Mouse (Mus musculus) left cerebral cortex, adult 2 months (tissue): ENCODE data around the gene Eif1b. TPM values are rescaled to one million over a fixed set of nuclear protein-coding genes. Genes with fewer than 3 reads are reported as not detected.

Experiments
- DNase-seq, 2 experiments: peaks; one replicate each; pipeline ENCODE4 v3.0.0; 2021 to 2022; ENCODE audit warnings: low spot score in 2 of 2, mixed read lengths in 1 of 2; ENCODE audit errors: extremely low spot score in 1 of 2
- H3K27ac ChIP-seq: fragments of 200-600 bp; 2 replicates; pipeline ENCODE4 v1.8.1; 2022
- H3K4me3 ChIP-seq: fragments of 200-600 bp; 2 replicates; pipeline ENCODE4 v1.8.1; 2022
- CTCF ChIP-seq: fragments of 200-600 bp; IDR thresholded peaks from 2 replicates; pipeline ENCODE4 v1.8.1; 2022; ENCODE audit warnings: antibody characterized with exemption, mild to moderate bottlenecking, moderate library complexity
- intact Hi-C: fragments of 180-260 bp; cut with DNase I; formaldehyde crosslinking; loops from one replicate; pipeline ENCODE4 v1.15.1; 2025
- long read RNA-seq, 2 experiments: library from polyadenylated mRNA; stranded (forward); transcript quantifications; one replicate each; pipeline ENCODE4 v2.0.0; 2021; ENCODE audit warnings: borderline mapping rate in 2 of 2
- total RNA-seq, 2 experiments: library from RNA; stranded (reverse); gene quantifications; 2 replicates each; pipeline ENCODE4 v1.2.3; 2021

Gene Eif1b
- total RNA-seq: 100 to 1,000 TPM; 159 to 176 TPM
- long read RNA-seq, experiment 1, transcript Eif1b-201 (4 exons, 1,035 nt): major isoform, 68 of 73 reads
- long read RNA-seq, experiment 1, partial matches to known transcripts: 4 of 73 reads
- long read RNA-seq, experiment 1, other reads (novel, unspliced or antisense): 1 of 73 reads
- long read RNA-seq, experiment 2, transcript Eif1b-201 (4 exons, 1,035 nt): major isoform, 61 of 66 reads
- long read RNA-seq, experiment 2, partial matches to known transcripts: 1 of 66 reads
- long read RNA-seq, experiment 2, other reads (novel, unspliced or antisense): 4 of 66 reads

GRCm38 (mm10) chr9:120492010-120492399, at the start of gene Eif1b:
Gene Eif1b, plus strand, starts transcription at chr9:120492232.
- intact Hi-C loops: loop anchor here (5.0 kb wide), 1 partner anchor 310 kb away; no protein-coding TSS in a partner anchor
- TF ChIP-seq CTCF: no peak
- DNase-seq: no peak
- peak within 1 kb of the TSS; percentile 85 for H3K4me3 ChIP-seq
- H3K27ac ChIP-seq: peak within 1 kb of the TSS; percentile 94

- intact Hi-C loops: no loop called here
- DNase-seq: no peak
- no peak for TF ChIP-seq CTCF
- H3K4me3 ChIP-seq: no peak overlapping the region
- H3K27ac ChIP-seq: peak overlapping the region; percentile 45
Measured at GRCm38 (mm10) chr9:120444642-120445041, 47.4 kb upstream of the Eif1b start.

- no peak for DNase-seq
- intact Hi-C loops: no loop called here
- H3K4me3 ChIP-seq: no peak overlapping the region
- peak overlapping the region; percentile 30; the same call in 1 of the 2 replicates for H3K27ac ChIP-seq
- no peak for TF ChIP-seq CTCF
Measured at GRCm38 (mm10) chr9:120449696-120450329, 42.2 kb upstream of the Eif1b start.

- intact Hi-C loops: no loop called here
- DNase-seq: no peak
- peak overlapping the region; percentile 24; the same call in 1 of the 2 replicates for H3K27ac ChIP-seq
- no peak overlapping the region for H3K4me3 ChIP-seq
- TF ChIP-seq CTCF: peak; percentile 9
Measured at GRCm38 (mm10) chr9:120455768-120456655, 36.0 kb upstream of the Eif1b start.

GRCm38 (mm10) chr9:120470431-120470830, 21.6 kb upstream of the Eif1b start:
- no peak for TF ChIP-seq CTCF
- Histone ChIP-seq H3K4me3 (no peak overlapping the region), H3K27ac (no peak overlapping the region)
- intact Hi-C loops: no loop called here
- DNase-seq: no peak

- H3K4me3 ChIP-seq: no peak overlapping the region
- intact Hi-C loops: no loop called here
- no peak for DNase-seq
- H3K27ac ChIP-seq: no peak overlapping the region
- TF ChIP-seq CTCF: no peak
Measured at GRCm38 (mm10) chr9:120481644-120482043, 10.4 kb upstream of the Eif1b start.

- Histone ChIP-seq H3K27ac (no peak overlapping the region), H3K4me3 (no peak overlapping the region)
- TF ChIP-seq CTCF: no peak
- intact Hi-C loops: no loop called here
- no peak for DNase-seq
Measured at GRCm38 (mm10) chr9:120482382-120482781, 9.7 kb upstream of the Eif1b start.

GRCm38 (mm10) chr9:120483101-120483500, 8.9 kb upstream of the Eif1b start:
- Histone ChIP-seq H3K27ac (no peak overlapping the region), H3K4me3 (no peak overlapping the region)
- intact Hi-C loops: no loop called here
- TF ChIP-seq CTCF: no peak
- no peak for DNase-seq

- no peak overlapping the region for H3K4me3 ChIP-seq
- no peak for TF ChIP-seq CTCF
- intact Hi-C loops: no loop called here
- no peak for DNase-seq
- H3K27ac ChIP-seq: no peak overlapping the region
Measured at GRCm38 (mm10) chr9:120487076-120487475, 5.0 kb upstream of the Eif1b start.

GRCm38 (mm10) chr9:120491509-120491908, 523 bp upstream of the Eif1b start:
- intact Hi-C loops: loop anchor here (5.0 kb wide), 1 partner anchor 309 kb away; no protein-coding TSS in a partner anchor
- Histone ChIP-seq H3K27ac (peak overlapping the region; percentile 94), H3K4me3 (peak overlapping the region; percentile 85)
- DNase-seq: no peak
- TF ChIP-seq CTCF: peak; percentile 27

GRCm38 (mm10) chr9:120492400-120493351, 644 bp downstream of the Eif1b start:
- TF ChIP-seq CTCF: no peak
- intact Hi-C loops: loop anchor here (5.0 kb wide), 1 partner anchor 310 kb away; no protein-coding TSS in a partner anchor
- Histone ChIP-seq H3K4me3 (peak overlapping the region; percentile 85), H3K27ac (peak overlapping the region; percentile 94)
- DNase-seq: peak; percentile 87 to 88
